Mouse (Mus musculus): Measurements from ENCODE around the gene Arsj. TPM values are rescaled to one million over a fixed set of nuclear protein-coding genes. Genes with fewer than 3 reads are reported as not detected.

Arsj gene
- total RNA-seq, 1 experiment, result 0.09 TPM

DNA sequence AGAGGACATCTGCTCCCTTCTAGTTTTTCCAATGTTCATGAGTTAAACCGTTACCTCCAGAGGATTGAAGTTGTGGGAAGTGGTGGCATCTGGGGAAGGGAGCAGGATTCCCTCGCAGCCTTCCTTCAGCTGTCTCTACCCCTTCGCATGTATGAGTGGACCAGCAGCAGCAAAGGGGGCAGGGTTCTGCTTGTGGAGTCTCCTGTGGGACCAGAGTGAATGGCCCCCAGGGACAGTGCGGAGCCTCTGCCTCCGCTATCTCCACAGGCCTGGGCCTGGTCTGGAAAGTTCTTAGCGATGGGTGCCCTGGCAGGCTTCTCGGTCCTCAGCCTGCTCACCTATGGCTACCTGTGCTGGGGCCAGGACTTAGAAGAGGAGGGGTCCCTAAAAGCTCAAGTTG, 1.1 kb downstream of the Arsj start:
- in situ Hi-C loops (cut with MboI; ENCODE audit: low sequenced_read_pairs in 2 of 2, unreplicated experiment in 2 of 2), result no loop called here
- Histone ChIP-seq H3K9me3 (ENCODE audit: control insufficient read depth, insufficient read depth, low read depth, low read length) (no peaks in the 10 kb centered on the region), H3K27ac (ENCODE audit: insufficient read depth, low read depth, low read length, poor library complexity, severe bottlenecking) (no peak overlapping the region), H3K36me3 (ENCODE audit: control insufficient read depth, insufficient read depth, low read length, poor library complexity, severe bottlenecking) (no peaks in the 10 kb centered on the region), H3K4me3 (ENCODE audit: insufficient read depth in 1 of 2, low read depth in 1 of 2, low read length in 2 of 2, poor library complexity in 1 of 2, severe bottlenecking in 1 of 2) (no peak overlapping the region), H3K9ac (ENCODE audit: insufficient read depth, low read depth, low read length, poor library complexity, severe bottlenecking) (no peak overlapping the region), H3K4me1 (ENCODE audit: control insufficient read depth in 2 of 2, insufficient read depth in 2 of 2, low read length in 2 of 2, poor library complexity in 1 of 2) (peaks cover 0 to 2% of the 10 kb centered on the region in 2 experiments; a peak in 1 of 4 replicates)
- no peak for DNase-seq (ENCODE audit: low read depth, low spot score)
- TF ChIP-seq HCFC1 (IDR thresholded peaks at IDR 0.05; ENCODE audit: borderline replicate concordance, insufficient read depth, low read length) (no peak), MAFK (IDR thresholded peaks at IDR 0.05; ENCODE audit: insufficient read depth, low read depth, low read length) (no peak), CHD2 (IDR thresholded peaks at IDR 0.05; ENCODE audit: low read depth, low read length) (no peak), ZNF384 (IDR thresholded peaks at IDR 0.05; ENCODE audit: low read depth, low read length) (no peak), ZC3H11A (IDR thresholded peaks at IDR 0.05; ENCODE audit: borderline replicate concordance, low read depth, low read length) (no peak)

DNA sequence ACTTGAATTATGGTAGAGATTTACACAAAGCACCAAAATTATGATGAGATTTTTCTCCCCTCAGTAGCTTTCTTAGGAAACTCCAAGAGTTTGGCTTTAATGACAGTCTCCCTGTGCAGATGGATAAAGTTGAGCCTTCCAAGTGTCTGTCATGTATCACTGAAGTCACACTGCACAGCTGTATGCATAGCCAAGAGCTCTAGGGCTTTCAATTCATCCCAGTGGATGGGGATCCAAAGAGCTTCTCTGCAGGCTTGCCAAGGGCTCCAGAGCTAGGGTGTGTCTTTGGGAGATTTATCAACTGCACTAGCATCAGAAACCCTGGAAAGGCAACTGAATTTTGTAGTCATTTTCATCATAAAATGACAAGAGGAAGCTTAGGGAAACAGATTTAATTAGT, 7.1 kb downstream of the Arsj start:
- no peak overlapping the region for H3K4me3 ChIP-seq (ENCODE audit: insufficient read depth in 1 of 2, low read depth in 1 of 2, low read length in 2 of 2, poor library complexity in 1 of 2, severe bottlenecking in 1 of 2)
- in situ Hi-C loops (cut with MboI; ENCODE audit: low sequenced_read_pairs in 2 of 2, unreplicated experiment in 2 of 2), result no loop called here
- TF ChIP-seq CHD2 (IDR thresholded peaks at IDR 0.05; ENCODE audit: low read depth, low read length) (no peak), HCFC1 (IDR thresholded peaks at IDR 0.05; ENCODE audit: borderline replicate concordance, insufficient read depth, low read length) (no peak), ZC3H11A (IDR thresholded peaks at IDR 0.05; ENCODE audit: borderline replicate concordance, low read depth, low read length) (no peak), MAFK (IDR thresholded peaks at IDR 0.05; ENCODE audit: insufficient read depth, low read depth, low read length) (no peak), ZNF384 (IDR thresholded peaks at IDR 0.05; ENCODE audit: low read depth, low read length) (no peak)
- H3K36me3 ChIP-seq (ENCODE audit: control insufficient read depth, insufficient read depth, low read length, poor library complexity, severe bottlenecking), result no peaks in the 10 kb centered on the region
- no peaks in the 10 kb centered on the region for H3K9me3 ChIP-seq (ENCODE audit: control insufficient read depth, insufficient read depth, low read depth, low read length)
- no peak overlapping the region for H3K9ac ChIP-seq (ENCODE audit: insufficient read depth, low read depth, low read length, poor library complexity, severe bottlenecking)
- H3K4me1 ChIP-seq (ENCODE audit: control insufficient read depth in 2 of 2, insufficient read depth in 2 of 2, low read length in 2 of 2, poor library complexity in 1 of 2), result no peaks in the 10 kb centered on the region
- no peak for DNase-seq (ENCODE audit: low read depth, low spot score)
- no peak overlapping the region for H3K27ac ChIP-seq (ENCODE audit: insufficient read depth, low read depth, low read length, poor library complexity, severe bottlenecking)

DNA sequence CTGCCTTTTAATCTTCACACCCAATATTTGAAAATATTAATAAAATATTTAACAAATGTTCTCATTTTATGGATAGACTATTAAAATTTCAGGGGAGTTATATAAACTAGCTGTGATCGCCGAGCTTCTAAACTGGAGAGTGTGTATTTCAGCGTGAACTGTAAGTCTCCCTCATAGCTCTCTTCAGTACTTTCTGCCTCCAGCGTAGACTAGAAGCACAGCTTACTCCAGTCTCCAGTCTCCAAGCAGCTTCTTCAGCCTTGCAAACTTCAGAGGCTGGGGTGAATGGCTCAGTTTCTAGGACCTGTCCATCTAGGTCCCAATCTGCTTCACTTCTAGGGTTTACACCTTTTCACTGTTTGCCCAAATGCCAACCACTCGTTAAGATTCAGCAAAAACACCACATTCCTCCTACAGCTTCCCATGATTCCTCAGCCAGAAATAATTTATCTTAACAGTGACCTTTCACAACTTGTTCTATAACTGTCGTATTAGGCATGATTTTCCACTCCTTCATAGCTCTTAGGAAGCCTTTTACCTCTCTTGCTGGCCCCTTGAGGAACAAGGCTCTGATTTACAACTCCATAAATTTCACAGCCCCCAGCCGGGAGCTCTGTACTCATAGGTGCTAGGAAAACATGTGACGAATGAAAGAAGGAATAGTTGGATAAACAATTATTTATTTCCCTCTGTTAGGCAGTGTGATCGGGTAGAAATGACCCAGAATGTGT, 9.5 kb downstream of the Arsj start:
- Histone ChIP-seq H3K36me3 (ENCODE audit: control insufficient read depth, insufficient read depth, low read length, poor library complexity, severe bottlenecking) (no peaks in the 10 kb centered on the region), H3K4me1 (ENCODE audit: control insufficient read depth in 2 of 2, insufficient read depth in 2 of 2, low read length in 2 of 2, poor library complexity in 1 of 2) (no peaks in the 10 kb centered on the region), H3K4me3 (ENCODE audit: insufficient read depth in 1 of 2, low read depth in 1 of 2, low read length in 2 of 2, poor library complexity in 1 of 2, severe bottlenecking in 1 of 2) (no peak overlapping the region), H3K27ac (ENCODE audit: insufficient read depth, low read depth, low read length, poor library complexity, severe bottlenecking) (no peak overlapping the region), H3K9me3 (ENCODE audit: control insufficient read depth, insufficient read depth, low read depth, low read length) (no peaks in the 10 kb centered on the region), H3K9ac (ENCODE audit: insufficient read depth, low read depth, low read length, poor library complexity, severe bottlenecking) (no peak overlapping the region)
- DNase-seq (ENCODE audit: low read depth, low spot score), result no peak
- TF ChIP-seq ZC3H11A (IDR thresholded peaks at IDR 0.05; ENCODE audit: borderline replicate concordance, low read depth, low read length) (no peak), ZNF384 (IDR thresholded peaks at IDR 0.05; ENCODE audit: low read depth, low read length) (no peak), HCFC1 (IDR thresholded peaks at IDR 0.05; ENCODE audit: borderline replicate concordance, insufficient read depth, low read length) (no peak), CHD2 (IDR thresholded peaks at IDR 0.05; ENCODE audit: low read depth, low read length) (no peak), MAFK (IDR thresholded peaks at IDR 0.05; ENCODE audit: insufficient read depth, low read depth, low read length) (no peak)
- in situ Hi-C loops (cut with MboI; ENCODE audit: low sequenced_read_pairs in 2 of 2, unreplicated experiment in 2 of 2), result no loop called here

DNA sequence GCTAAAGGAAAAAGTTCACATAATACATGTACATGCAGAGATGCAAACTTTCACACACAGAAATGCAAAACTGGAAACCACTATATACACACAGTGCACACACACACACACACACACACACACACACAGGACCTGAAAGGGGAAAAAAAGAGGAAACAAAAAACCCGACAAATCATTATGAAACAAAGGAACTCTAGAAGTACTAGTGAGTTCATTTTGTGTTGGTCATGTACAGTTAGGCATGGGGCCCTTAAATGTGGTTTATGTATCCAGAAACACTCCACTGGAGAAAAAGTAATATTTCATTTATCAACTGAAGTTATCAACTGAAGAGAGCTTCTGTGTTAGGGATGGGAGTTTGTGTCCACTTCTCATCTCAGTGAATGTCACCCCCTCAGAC, 10.2 kb downstream of the Arsj start:
- Histone ChIP-seq H3K9ac (ENCODE audit: insufficient read depth, low read depth, low read length, poor library complexity, severe bottlenecking) (no peak overlapping the region), H3K4me3 (ENCODE audit: insufficient read depth in 1 of 2, low read depth in 1 of 2, low read length in 2 of 2, poor library complexity in 1 of 2, severe bottlenecking in 1 of 2) (no peak overlapping the region), H3K36me3 (ENCODE audit: control insufficient read depth, insufficient read depth, low read length, poor library complexity, severe bottlenecking) (no peaks in the 10 kb centered on the region), H3K9me3 (ENCODE audit: control insufficient read depth, insufficient read depth, low read depth, low read length) (no peaks in the 10 kb centered on the region), H3K4me1 (ENCODE audit: control insufficient read depth in 2 of 2, insufficient read depth in 2 of 2, low read length in 2 of 2, poor library complexity in 1 of 2) (no peaks in the 10 kb centered on the region), H3K27ac (ENCODE audit: insufficient read depth, low read depth, low read length, poor library complexity, severe bottlenecking) (no peak overlapping the region)
- no peak for DNase-seq (ENCODE audit: low read depth, low spot score)
- no peak for TF ChIP-seq ZC3H11A (IDR thresholded peaks at IDR 0.05; ENCODE audit: borderline replicate concordance, low read depth, low read length)
- no peak for TF ChIP-seq MAFK (IDR thresholded peaks at IDR 0.05; ENCODE audit: insufficient read depth, low read depth, low read length)
- no peak for TF ChIP-seq CHD2 (IDR thresholded peaks at IDR 0.05; ENCODE audit: low read depth, low read length)
- no peak for TF ChIP-seq HCFC1 (IDR thresholded peaks at IDR 0.05; ENCODE audit: borderline replicate concordance, insufficient read depth, low read length)
- TF ChIP-seq ZNF384 (IDR thresholded peaks at IDR 0.05; ENCODE audit: low read depth, low read length), result no peak
- in situ Hi-C loops (cut with MboI; ENCODE audit: low sequenced_read_pairs in 2 of 2, unreplicated experiment in 2 of 2), result no loop called here
